Mouse (Mus musculus): Measurements from ENCODE around the gene Hist1h4a. TPM values are rescaled to one million over a fixed set of nuclear protein-coding genes. Genes with fewer than 3 reads are reported as not detected.
A peak's percentile ranks its signal among the peaks of the same experiment; 100 is the strongest.
"Not testable (repeated sequence)": the region's sequence is repeated elsewhere in the genome, so short reads cannot be mapped to it uniquely, and the experiment has no call there.

Hist1h4a gene
- polyA plus RNA-seq (2012): 10.2 and 21.5 TPM in 2 replicates

GRCm38 (mm10) chr13:23760972-23761864 is at the start of gene Hist1h4a:
Gene Hist1h4a, minus strand, starts transcription at chr13:23761230.
- Histone ChIP-seq H3K4me3 (replicated peaks) (peak within 1 kb of the TSS; percentile 67), H3K4me1 (ENCODE audit: control insufficient read depth) (peaks cover 85% of the 10 kb centered on the region), H3K36me3 (ENCODE audit: control insufficient read depth) (peaks cover 2% of the 10 kb centered on the region; the same call in 1 of the 2 replicates), H3K9me3 (ENCODE audit: control insufficient read depth, low read length) (no peaks in the 10 kb centered on the region), H3K27me3 (ENCODE audit: control insufficient read depth) (no peaks in the 10 kb centered on the region)
- peak; percentile 81 for TF ChIP-seq GATA1 (IDR thresholded peaks at IDR 0.05; ENCODE audit: low read length)
- no peak for TF ChIP-seq TAL1 (IDR thresholded peaks at IDR 0.05; ENCODE audit: low read length)

- Histone ChIP-seq H3K36me3 (ENCODE audit: control insufficient read depth) (no peaks in the 10 kb centered on the region), H3K9me3 (ENCODE audit: control insufficient read depth, low read length) (no peaks in the 10 kb centered on the region), H3K27me3 (ENCODE audit: control insufficient read depth) (no peaks in the 10 kb centered on the region), H3K4me1 (ENCODE audit: control insufficient read depth) (no peaks in the 10 kb centered on the region), H3K4me3 (replicated peaks) (no peak within 1 kb of the TSS)
- TF ChIP-seq TAL1 (IDR thresholded peaks at IDR 0.05; ENCODE audit: low read length) (no peak), GATA1 (IDR thresholded peaks at IDR 0.05; ENCODE audit: low read length) (no peak)
Observed at GRCm38 (mm10) chr13:23806422-23807052, 45.5 kb upstream of the Hist1h4a start, which contains the start of gene Slc17a2. Gene Slc17a2, plus strand, starts transcription at chr13:23806993.

DNA sequence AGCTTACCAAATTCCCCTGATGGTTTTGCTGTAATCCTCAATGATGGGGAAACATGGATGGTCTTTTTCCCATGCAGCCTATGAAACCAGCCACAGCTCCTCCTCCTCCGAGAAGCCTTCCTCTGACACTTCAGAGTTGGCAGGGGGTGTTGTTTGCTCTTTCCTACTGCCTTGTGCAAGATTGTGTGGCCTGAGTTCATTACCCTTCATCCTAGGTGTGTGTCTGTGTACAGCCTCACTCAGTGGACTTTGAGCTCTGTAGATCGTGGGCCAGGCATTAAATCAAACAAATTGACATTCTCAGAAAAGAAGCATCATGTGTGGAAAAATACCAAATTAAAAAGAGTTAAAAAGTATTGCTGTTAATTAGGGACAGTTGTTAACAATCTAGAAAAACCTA is 43.5 kb upstream of the Hist1h4a start:
- Histone ChIP-seq H3K4me1 (ENCODE audit: control insufficient read depth) (no peaks in the 10 kb centered on the region), H3K36me3 (ENCODE audit: control insufficient read depth) (no peaks in the 10 kb centered on the region), H3K27me3 (ENCODE audit: control insufficient read depth) (no peaks in the 10 kb centered on the region), H3K9me3 (ENCODE audit: control insufficient read depth, low read length) (no peaks in the 10 kb centered on the region), H3K4me3 (replicated peaks) (no peak overlapping the region)
- TF ChIP-seq GATA1 (IDR thresholded peaks at IDR 0.05; ENCODE audit: low read length): no peak
- TF ChIP-seq TAL1 (IDR thresholded peaks at IDR 0.05; ENCODE audit: low read length): no peak

DNA sequence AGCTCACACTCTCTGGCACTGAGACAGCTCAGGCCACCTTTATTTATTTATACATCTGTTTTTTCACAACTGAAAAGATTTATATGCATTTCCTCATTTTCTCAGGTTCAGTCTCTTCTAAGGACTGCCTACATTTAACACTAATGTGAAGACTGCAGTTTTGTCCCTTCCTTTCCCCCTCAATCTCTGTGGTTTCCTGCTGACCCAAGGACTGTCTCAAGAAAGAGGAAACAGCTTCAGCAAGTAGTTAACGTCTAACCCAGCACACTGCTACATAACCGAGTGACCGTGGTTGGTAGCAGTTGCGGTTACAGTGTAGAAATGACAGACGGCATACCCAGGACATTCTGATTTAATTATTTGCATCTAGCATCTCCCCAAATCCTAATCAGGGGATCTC is 38.4 kb upstream of the Hist1h4a start:
- Histone ChIP-seq H3K4me3 (replicated peaks) (no peak overlapping the region), H3K9me3 (ENCODE audit: control insufficient read depth, low read length) (no peaks in the 10 kb centered on the region)
- TF ChIP-seq TAL1 (IDR thresholded peaks at IDR 0.05; ENCODE audit: low read length) (no peak), GATA1 (IDR thresholded peaks at IDR 0.05; ENCODE audit: low read length) (no peak)

DNA sequence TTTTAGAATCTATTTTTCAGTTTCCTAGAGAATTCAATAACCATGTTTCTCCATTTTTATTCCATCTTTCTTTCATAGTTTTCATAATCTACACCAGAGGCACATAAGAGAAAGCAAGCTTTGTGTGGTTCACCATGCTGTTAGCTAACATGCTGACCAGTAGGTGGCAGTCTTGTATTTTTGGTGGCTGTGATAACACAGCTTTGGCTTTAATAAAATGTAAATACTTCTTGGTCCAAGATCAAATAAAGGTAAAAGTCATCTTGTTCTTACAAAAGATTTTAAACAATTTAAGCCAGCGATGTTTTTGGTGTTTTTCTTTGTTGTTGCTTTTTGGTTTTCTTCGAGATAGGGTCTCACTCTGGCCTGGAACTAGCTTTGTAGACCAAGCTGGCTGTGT is 31.5 kb upstream of the Hist1h4a start:
- no peaks in the 10 kb centered on the region for H3K4me1 ChIP-seq (ENCODE audit: control insufficient read depth)
- H3K4me3 ChIP-seq (replicated peaks): no peak overlapping the region
- H3K9me3 ChIP-seq (ENCODE audit: control insufficient read depth, low read length): no peaks in the 10 kb centered on the region
- TF ChIP-seq GATA1 (IDR thresholded peaks at IDR 0.05; ENCODE audit: low read length) (no peak), TAL1 (IDR thresholded peaks at IDR 0.05; ENCODE audit: low read length) (no peak)
- 0 out of 2 replicates have a peak, but pooled peaks cover 2% of the 10 kb centered on the region for H3K27me3 ChIP-seq (ENCODE audit: control insufficient read depth)
- no peaks in the 10 kb centered on the region for H3K36me3 ChIP-seq (ENCODE audit: control insufficient read depth)

More for the DNA sequence above, 38.4 kb upstream of the Hist1h4a start:
- Histone ChIP-seq H3K4me1 (ENCODE audit: control insufficient read depth) (no peaks in the 10 kb centered on the region), H3K36me3 (ENCODE audit: control insufficient read depth) (no peaks in the 10 kb centered on the region), H3K27me3 (ENCODE audit: control insufficient read depth) (no peaks in the 10 kb centered on the region)

DNA sequence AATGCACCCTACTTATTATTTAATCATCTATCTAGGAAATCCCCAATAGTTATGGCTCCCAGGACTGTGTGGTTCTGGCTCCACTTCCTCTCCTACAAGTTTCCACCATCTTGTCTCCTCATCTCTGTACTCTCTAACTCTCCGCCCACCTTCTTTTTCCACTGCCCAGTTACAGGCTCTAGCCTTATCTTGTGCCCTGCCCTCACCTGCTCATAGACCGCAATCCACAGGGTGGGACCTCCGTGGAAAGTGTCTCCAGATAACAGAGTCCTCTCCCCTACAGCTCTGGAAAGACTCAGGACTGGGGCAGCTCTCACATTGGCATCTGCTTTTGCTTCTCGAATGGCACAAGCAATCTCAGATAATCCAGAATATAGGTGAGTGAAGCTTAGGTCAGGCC is 18.0 kb upstream of the Hist1h4a start:
- no peaks in the 10 kb centered on the region for H3K9me3 ChIP-seq (ENCODE audit: control insufficient read depth, low read length)
- H3K4me1 ChIP-seq (ENCODE audit: control insufficient read depth): peaks cover 27% of the 10 kb centered on the region
- H3K4me3 ChIP-seq (replicated peaks): peak overlapping the region; percentile 20
- H3K36me3 ChIP-seq (ENCODE audit: control insufficient read depth): no peaks in the 10 kb centered on the region
- no peak for TF ChIP-seq TAL1 (IDR thresholded peaks at IDR 0.05; ENCODE audit: low read length)
- TF ChIP-seq GATA1 (IDR thresholded peaks at IDR 0.05; ENCODE audit: low read length): no peak
- no peaks in the 10 kb centered on the region for H3K27me3 ChIP-seq (ENCODE audit: control insufficient read depth)

DNA sequence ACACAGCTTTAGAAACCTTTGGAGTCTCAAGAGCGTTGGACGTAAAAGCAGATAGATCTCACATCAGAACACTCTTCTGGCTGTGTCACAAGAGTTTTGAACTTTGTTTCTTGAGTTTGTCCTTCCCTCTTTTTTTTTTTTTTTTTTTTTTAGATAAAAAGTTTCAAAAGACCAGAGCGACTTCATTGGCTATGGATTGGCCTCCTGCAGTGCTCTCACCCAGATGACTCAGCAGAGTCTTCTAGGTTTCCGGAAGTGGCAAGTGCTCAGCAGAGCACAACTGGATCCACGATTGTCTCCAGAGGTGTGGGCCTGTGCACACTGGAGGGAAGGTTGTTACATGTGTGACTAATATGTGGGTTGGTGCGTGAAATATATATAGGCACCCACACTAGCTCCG is 17.3 kb upstream of the Hist1h4a start:
- no peak for TF ChIP-seq GATA1 (IDR thresholded peaks at IDR 0.05; ENCODE audit: low read length)
- TF ChIP-seq TAL1 (IDR thresholded peaks at IDR 0.05; ENCODE audit: low read length): no peak

DNA sequence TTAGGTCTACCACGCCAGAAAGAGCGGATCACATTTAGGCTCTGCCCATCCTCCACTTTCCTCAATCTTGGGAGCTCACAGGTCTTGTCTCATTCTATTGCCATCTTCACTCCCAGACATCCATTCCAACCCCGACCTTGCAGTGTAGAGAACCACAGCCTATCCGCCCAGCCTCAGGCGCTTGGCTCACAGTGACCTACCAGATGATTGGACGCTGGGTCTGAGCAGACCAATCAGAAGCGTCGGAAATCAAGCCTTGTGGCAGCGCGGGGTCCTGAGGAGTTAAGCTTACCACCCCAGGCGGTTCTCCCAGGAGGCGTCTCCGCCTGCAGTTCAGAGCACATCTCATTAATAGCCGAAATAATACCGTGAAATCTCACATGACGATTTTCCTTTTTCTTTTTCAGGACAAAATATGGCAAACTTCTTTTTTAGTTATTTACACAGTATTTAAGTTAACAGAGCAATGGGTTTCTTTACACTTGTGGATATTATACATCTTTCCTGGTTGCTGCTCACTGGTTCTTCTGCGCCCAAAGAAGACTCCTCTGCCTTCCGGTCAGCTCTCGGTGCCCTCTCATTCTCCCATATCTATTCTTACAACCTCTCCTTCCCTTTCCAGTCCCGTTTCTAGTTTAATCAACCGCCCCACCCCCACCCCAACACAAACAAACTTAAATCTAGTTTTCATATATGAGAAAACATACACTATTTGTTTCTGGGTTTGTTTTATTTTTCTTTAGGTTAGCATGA is 11.7 kb upstream of the Hist1h4a start:
- Histone ChIP-seq H3K36me3 (ENCODE audit: control insufficient read depth) (no peaks in the 10 kb centered on the region), H3K9me3 (ENCODE audit: control insufficient read depth, low read length) (no peaks in the 10 kb centered on the region), H3K4me1 (ENCODE audit: control insufficient read depth) (peaks cover 62% of the 10 kb centered on the region), H3K4me3 (replicated peaks) (peak overlapping the region; percentile 54), H3K27me3 (ENCODE audit: control insufficient read depth) (no peaks in the 10 kb centered on the region)
- TF ChIP-seq TAL1 (IDR thresholded peaks at IDR 0.05; ENCODE audit: low read length): no peak
- no peak for TF ChIP-seq GATA1 (IDR thresholded peaks at IDR 0.05; ENCODE audit: low read length)

More for the DNA sequence above, 17.3 kb upstream of the Hist1h4a start:
- Histone ChIP-seq H3K27me3 (ENCODE audit: control insufficient read depth) (no peaks in the 10 kb centered on the region), H3K4me3 (replicated peaks) (no peak overlapping the region), H3K4me1 (ENCODE audit: control insufficient read depth) (peaks cover 32% of the 10 kb centered on the region), H3K36me3 (ENCODE audit: control insufficient read depth) (no peaks in the 10 kb centered on the region), H3K9me3 (ENCODE audit: control insufficient read depth, low read length) (no peaks in the 10 kb centered on the region)

- H3K4me3 ChIP-seq (replicated peaks); H3K9me3 ChIP-seq (ENCODE audit: control insufficient read depth, low read length); H3K36me3 ChIP-seq (ENCODE audit: control insufficient read depth); H3K27me3 ChIP-seq (ENCODE audit: control insufficient read depth): not testable (repeated sequence)
- peaks cover 75% of the 10 kb centered on the region for H3K4me1 ChIP-seq (ENCODE audit: control insufficient read depth)
Observed at GRCm38 (mm10) chr13:23769613-23770012, 8.6 kb upstream of the Hist1h4a start, which contains the start of gene Trim38. Gene Trim38, plus strand, starts transcription at chr13:23769913.

All from erythroblast, embryonic 14.5 days (primary cell).